Mouse (Mus musculus) cerebellum, adult 9-11 months (tissue): ENCODE results near the gene Gm49486.

ENCODE experiments used
- DNase-seq: peaks from one replicate; pipeline ENCODE4 v3.0.0; 2022

Gm49486 gene

GRCm38 (mm10) chr15:79235268-79235667 lies 6.1 kb downstream of the Gm49486 start:
- DNase-seq: no peak

GRCm38 (mm10) chr15:79238036-79238435 lies 8.8 kb downstream of the Gm49486 start:
- no peak for DNase-seq

- DNase-seq: no peak
Observed at GRCm38 (mm10) chr15:79242574-79243233, 13.5 kb downstream of the Gm49486 start.

GRCm38 (mm10) chr15:79243234-79244042 lies 14.2 kb downstream of the Gm49486 start:
- peak; percentile 92 for DNase-seq

GRCm38 (mm10) chr15:79244071-79244893 lies 15.1 kb downstream of the Gm49486 start:
- no peak for DNase-seq

GRCm38 (mm10) chr15:79245321-79245720 lies 16.1 kb downstream of the Gm49486 start:
- no peak for DNase-seq

GRCm38 (mm10) chr15:79250236-79250635 lies 21.0 kb downstream of the Gm49486 start:
- no peak for DNase-seq

- DNase-seq: no peak
Observed at GRCm38 (mm10) chr15:79251168-79251567, 22.0 kb downstream of the Gm49486 start.

- no peak for DNase-seq
Observed at GRCm38 (mm10) chr15:79251781-79252491, 22.7 kb downstream of the Gm49486 start.

- no peak for DNase-seq
Observed at GRCm38 (mm10) chr15:79252580-79252979, 23.4 kb downstream of the Gm49486 start.

GRCm38 (mm10) chr15:79254661-79255060 lies 25.5 kb downstream of the Gm49486 start, which contains the start of gene Slc16a8:
TSS of gene Slc16a8 (minus strand) at chr15:79254761.
- no peak for DNase-seq

- DNase-seq: no peak
Observed at GRCm38 (mm10) chr15:79258521-79258920, 29.3 kb downstream of the Gm49486 start.

GRCm38 (mm10) chr15:79261095-79261725 lies 32.0 kb downstream of the Gm49486 start:
- no peak for DNase-seq

GRCm38 (mm10) chr15:79261757-79262156 lies 32.6 kb downstream of the Gm49486 start:
- DNase-seq: no peak

GRCm38 (mm10) chr15:79262375-79262774 lies 33.2 kb downstream of the Gm49486 start:
- no peak for DNase-seq

- DNase-seq: no peak
Observed at GRCm38 (mm10) chr15:79262786-79263309, 33.7 kb downstream of the Gm49486 start.

GRCm38 (mm10) chr15:79263726-79264125 lies 34.5 kb downstream of the Gm49486 start:
- no peak for DNase-seq

GRCm38 (mm10) chr15:79265384-79265783 lies 36.2 kb downstream of the Gm49486 start:
- DNase-seq: no peak

- DNase-seq: no peak
Observed at GRCm38 (mm10) chr15:79268521-79268920, 39.3 kb downstream of the Gm49486 start.

- no peak for DNase-seq
Observed at GRCm38 (mm10) chr15:79270317-79271123, 41.3 kb downstream of the Gm49486 start.
